Mouse (Mus musculus) limb, embryonic 10.5 days (tissue): ENCODE measurements around the gene Slc6a19. TPM values are rescaled to one million over a fixed set of nuclear protein-coding genes. Genes with fewer than 3 reads are reported as not detected.
"Not testable (repeated sequence)": the region's sequence is repeated elsewhere in the genome, so short reads cannot be mapped to it uniquely, and the experiment has no call there.

Experiments
- DNase-seq: peaks from one replicate; pipeline ENCODE4 v3.0.0-alpha.2; 2017; ENCODE audit warnings: low spot score
- H3K27ac ChIP-seq: fragments of 300-500 bp; sonication (generic); 2 replicates; pipeline ENCODE4 v1.5.1; 2016; ENCODE audit warnings: mild to moderate bottlenecking
- H3K27me3 ChIP-seq: fragments of 300-500 bp; sonication (generic); 2 replicates; pipeline ENCODE4 v1.6.1; 2016; ENCODE audit warnings: low read depth, mild to moderate bottlenecking; ENCODE audit not compliant: poor library complexity, severe bottlenecking
- H3K36me3 ChIP-seq: fragments of 300-500 bp; sonication (generic); 2 replicates; pipeline ENCODE4 v1.6.1; 2016; ENCODE audit warnings: mild to moderate bottlenecking, moderate library complexity
- H3K4me1 ChIP-seq: fragments of 300-500 bp; sonication (generic); 2 replicates; pipeline ENCODE4 v1.6.1; 2016
- H3K4me3 ChIP-seq: fragments of 300-500 bp; sonication (generic); 2 replicates; pipeline ENCODE4 v1.5.1; 2016; ENCODE audit warnings: mild to moderate bottlenecking, moderate library complexity
- H3K9me3 ChIP-seq: fragments of 300-500 bp; sonication (generic); replicated peaks from 2 replicates; pipeline ENCODE4 v1.6.1; 2016; ENCODE audit warnings: mild to moderate bottlenecking
- WGBS: fragments of 180-500 bp; shearing (Covaris S2); methylation state at CpG from one replicate; pipeline ENCODE4 v1.1.7; 2016; 5-methylcytosine and 5-hydroxymethylcytosine counted together
- polyA plus RNA-seq: library from polyadenylated mRNA; unstranded; fragments of >200 nt; fragmentation: Nextera tagmentation; extraction: Ambion mirVana; gene quantifications from 2 replicates; pipeline ENCODE4 v1.2.1, GENCODE M21; 2016

The Slc6a19 gene
- polyA plus RNA-seq, 1 experiment from 2014 or later = not detected

DNA sequence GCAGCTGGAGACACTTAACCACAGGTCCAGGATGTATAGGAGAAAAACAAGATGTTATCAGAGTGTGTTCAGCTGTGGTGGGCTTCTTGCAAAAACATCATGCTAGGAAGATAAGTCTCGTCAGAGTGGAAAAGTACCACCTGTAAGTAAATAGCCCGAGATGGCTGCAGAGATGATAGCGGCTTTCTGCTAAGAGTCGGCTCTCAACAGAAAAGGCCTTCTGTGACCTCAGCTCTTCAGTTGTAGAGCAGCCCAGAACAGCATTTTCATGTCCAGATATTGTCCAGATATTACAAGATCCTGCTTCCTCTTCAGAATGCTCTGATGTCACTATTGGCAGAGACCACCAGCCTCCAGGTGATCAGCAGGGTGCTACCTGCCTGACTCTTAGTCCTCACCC is 1.2 kb downstream of the Slc6a19 start:
- not testable (repeated sequence) for DNase-seq, H3K4me1 ChIP-seq, H3K9me3 ChIP-seq, H3K4me3 ChIP-seq, H3K36me3 ChIP-seq, H3K27me3 ChIP-seq, H3K27ac ChIP-seq
- 79% methylated on average over 4 of the region's 4 CpGs for WGBS

DNA sequence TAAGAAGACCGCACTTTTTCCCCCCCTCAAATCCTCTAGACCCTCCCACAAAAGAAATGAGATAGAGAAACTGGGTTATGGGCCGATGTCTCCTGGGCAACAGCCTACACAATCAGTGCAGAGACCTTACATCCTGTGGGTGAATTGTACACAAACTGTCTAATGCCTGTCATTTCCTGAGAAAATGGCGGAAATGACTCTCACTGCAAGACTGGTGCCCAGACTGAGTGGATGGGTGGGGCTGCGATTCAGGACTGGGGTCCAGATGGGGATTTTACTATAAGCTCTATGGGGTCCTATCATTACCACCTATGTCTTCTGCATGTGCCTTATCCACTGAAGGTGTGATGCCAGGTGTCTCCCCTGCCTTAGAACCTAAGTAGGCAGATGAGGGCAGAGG is 1.9 kb downstream of the Slc6a19 start:
- no peaks in the 10 kb centered on the region for H3K27me3 ChIP-seq
- DNase-seq = no peak

GRCm38 (mm10) chr13:73701161-73701883 is 3.3 kb downstream of the Slc6a19 start:
- Histone ChIP-seq H3K27me3 (no peaks in the 10 kb centered on the region), H3K4me1 (no peaks in the 10 kb centered on the region), H3K9me3 (no peaks in the 10 kb centered on the region), H3K4me3 (no peak overlapping the region), H3K27ac (no peak overlapping the region), H3K36me3 (no peaks in the 10 kb centered on the region)
- 87% methylated on average over 9 of the region's 9 CpGs for WGBS
- DNase-seq = no peak

More for the DNA sequence above, 1.9 kb downstream of the Slc6a19 start:
- H3K4me1 ChIP-seq = no peaks in the 10 kb centered on the region
- no peaks in the 10 kb centered on the region for H3K9me3 ChIP-seq
- WGBS = 85% methylated on average over 4 of the region's 4 CpGs
- no peaks in the 10 kb centered on the region for H3K36me3 ChIP-seq
- H3K4me3 ChIP-seq = no peak overlapping the region
- no peak overlapping the region for H3K27ac ChIP-seq

- Histone ChIP-seq H3K27me3 (no peaks in the 10 kb centered on the region), H3K4me3 (no peak overlapping the region), H3K4me1 (no peaks in the 10 kb centered on the region), H3K9me3 (no peaks in the 10 kb centered on the region), H3K36me3 (no peaks in the 10 kb centered on the region), H3K27ac (no peak overlapping the region)
- WGBS = 92% methylated on average over 12 of the region's 12 CpGs
- no peak for DNase-seq
Observed at GRCm38 (mm10) chr13:73700554-73700953, 4.1 kb downstream of the Slc6a19 start.

DNA sequence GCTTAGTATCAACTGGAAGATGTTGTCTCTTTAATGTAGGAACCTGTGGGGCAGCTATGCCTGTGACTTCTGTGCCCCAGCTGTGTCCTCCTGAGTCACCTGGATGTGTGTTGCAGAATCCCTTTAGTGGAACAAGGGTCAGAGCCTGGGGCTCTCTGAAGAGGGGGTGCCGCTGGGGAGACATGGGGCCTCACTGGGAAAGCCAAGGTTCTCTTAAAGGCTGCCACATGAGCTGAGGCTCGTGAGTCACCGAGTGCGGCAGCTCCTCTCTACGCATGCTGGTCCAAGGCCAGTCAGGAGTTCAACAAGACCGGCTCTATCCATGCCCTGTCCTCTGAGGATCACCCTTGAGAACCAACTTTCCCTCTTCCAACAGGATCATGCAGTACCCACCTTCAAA is 5.0 kb downstream of the Slc6a19 start:
- WGBS = 93% methylated on average over 6 of the region's 6 CpGs

GRCm38 (mm10) chr13:73696529-73696928 is 8.1 kb downstream of the Slc6a19 start:
- Histone ChIP-seq H3K27ac (no peak overlapping the region), H3K27me3 (no peaks in the 10 kb centered on the region), H3K9me3 (no peaks in the 10 kb centered on the region), H3K4me1 (0 out of 2 replicates have a peak, but pooled peaks cover 3% of the 10 kb centered on the region), H3K4me3 (no peak overlapping the region), H3K36me3 (no peaks in the 10 kb centered on the region)
- DNase-seq = no peak
- 85% methylated on average over 3 of the region's 3 CpGs for WGBS

More for the DNA sequence above, 5.0 kb downstream of the Slc6a19 start:
- Histone ChIP-seq H3K27me3 (no peaks in the 10 kb centered on the region), H3K4me3 (no peak overlapping the region), H3K9me3 (no peaks in the 10 kb centered on the region), H3K27ac (no peak overlapping the region), H3K36me3 (no peaks in the 10 kb centered on the region), H3K4me1 (no peaks in the 10 kb centered on the region)
- no peak for DNase-seq

DNA sequence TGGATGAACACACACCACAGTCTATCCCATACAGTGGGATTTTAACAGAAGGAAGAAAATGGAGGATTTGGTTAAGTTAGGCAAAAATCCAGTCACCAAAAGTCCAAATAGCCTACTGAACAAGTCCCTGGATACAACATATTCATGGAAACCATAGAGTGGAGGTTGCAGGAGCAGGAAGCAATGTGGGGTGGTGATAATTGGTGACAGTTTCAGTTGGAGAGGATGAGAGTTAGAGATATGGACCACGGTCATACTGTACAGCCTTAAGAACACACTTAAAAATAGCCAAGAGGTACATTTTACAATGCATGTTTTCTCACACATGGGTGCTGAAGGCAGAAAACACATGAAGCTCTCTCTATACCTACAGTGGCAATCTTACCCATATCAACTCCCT is 9.7 kb downstream of the Slc6a19 start:
- H3K4me1 ChIP-seq = 0 out of 2 replicates have a peak, but pooled peaks cover 3% of the 10 kb centered on the region
- 95% methylated on average over 1 of the region's 1 CpGs for WGBS
- H3K4me3 ChIP-seq = no peak overlapping the region
- H3K9me3 ChIP-seq = no peaks in the 10 kb centered on the region
- no peak overlapping the region for H3K27ac ChIP-seq
- no peak for DNase-seq
- H3K36me3 ChIP-seq = no peaks in the 10 kb centered on the region
- H3K27me3 ChIP-seq = no peaks in the 10 kb centered on the region

DNA sequence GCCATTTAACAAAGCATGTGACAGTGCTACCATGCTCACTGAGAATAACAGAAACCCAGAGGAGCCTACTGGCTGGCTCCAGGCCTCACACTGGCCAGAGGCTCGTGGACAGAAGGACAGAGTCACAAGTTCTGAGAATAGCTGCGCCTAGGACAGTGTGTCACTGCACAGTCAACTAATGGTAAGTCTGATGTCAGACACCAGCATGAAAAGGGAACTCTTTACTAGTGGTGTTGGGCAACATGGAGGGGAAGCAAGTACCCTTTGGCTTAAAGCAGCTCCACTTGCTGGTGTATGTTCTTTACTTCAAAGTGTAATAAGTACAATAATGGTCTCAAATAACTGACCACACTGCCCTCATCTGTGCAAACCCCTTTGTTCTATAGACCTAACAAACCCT is 11.3 kb downstream of the Slc6a19 start:
- Histone ChIP-seq H3K9me3 (no peaks in the 10 kb centered on the region), H3K4me1 (0 out of 2 replicates have a peak, but pooled peaks cover 3% of the 10 kb centered on the region), H3K4me3 (no peak overlapping the region), H3K27me3 (no peaks in the 10 kb centered on the region), H3K27ac (no peak overlapping the region), H3K36me3 (no peaks in the 10 kb centered on the region)
- DNase-seq = no peak
- 71% methylated on average over 2 of the region's 2 CpGs for WGBS

GRCm38 (mm10) chr13:73692249-73692868 is 12.3 kb downstream of the Slc6a19 start:
- 39% methylated on average over 10 of the region's 10 CpGs for WGBS

GRCm38 (mm10) chr13:73688934-73689333 is 15.7 kb downstream of the Slc6a19 start:
- no peak for DNase-seq
- H3K36me3 ChIP-seq = no peaks in the 10 kb centered on the region
- H3K27me3 ChIP-seq = no peaks in the 10 kb centered on the region
- 0 out of 2 replicates have a peak, but pooled peaks cover 3% of the 10 kb centered on the region for H3K4me1 ChIP-seq
- no peaks in the 10 kb centered on the region for H3K9me3 ChIP-seq
- WGBS = 82% methylated on average over 4 of the region's 4 CpGs
- H3K27ac ChIP-seq = no peak overlapping the region
- H3K4me3 ChIP-seq = no peak overlapping the region

More at GRCm38 (mm10) chr13:73692249-73692868, 12.3 kb downstream of the Slc6a19 start:
- H3K27me3 ChIP-seq = no peaks in the 10 kb centered on the region
- no peak overlapping the region for H3K27ac ChIP-seq
- peak; percentile 73 for DNase-seq
- 0 out of 2 replicates have a peak, but pooled peaks cover 3% of the 10 kb centered on the region for H3K4me1 ChIP-seq
- no peaks in the 10 kb centered on the region for H3K36me3 ChIP-seq
- H3K9me3 ChIP-seq = no peaks in the 10 kb centered on the region
- no peak overlapping the region for H3K4me3 ChIP-seq

DNA sequence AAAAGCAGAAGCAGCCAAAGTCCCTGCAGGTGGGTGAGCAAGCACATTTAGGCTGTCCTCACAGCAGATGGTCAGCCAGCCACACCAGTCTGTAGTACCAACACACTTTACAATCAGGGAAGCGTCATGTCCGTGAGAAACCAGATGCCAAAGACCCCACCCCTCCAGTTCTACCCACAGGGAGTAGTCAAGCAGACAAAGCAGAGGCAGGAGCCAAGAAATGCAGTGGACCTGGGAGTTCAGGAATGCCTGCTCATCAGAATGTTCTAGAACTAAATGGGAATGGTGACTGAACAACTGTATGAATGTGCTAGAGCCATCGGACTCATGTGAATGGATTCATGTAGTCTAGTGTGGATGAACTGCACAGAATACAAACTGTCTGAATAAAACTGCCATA is 17.1 kb downstream of the Slc6a19 start:
- H3K27ac ChIP-seq = no peak overlapping the region
- no peaks in the 10 kb centered on the region for H3K9me3 ChIP-seq
- 0 out of 2 replicates have a peak, but pooled peaks cover 3% of the 10 kb centered on the region for H3K4me1 ChIP-seq
- no peak overlapping the region for H3K4me3 ChIP-seq
- H3K27me3 ChIP-seq = no peaks in the 10 kb centered on the region
- H3K36me3 ChIP-seq = no peaks in the 10 kb centered on the region
- 67% methylated on average over 3 of the region's 3 CpGs for WGBS
- no peak for DNase-seq

GRCm38 (mm10) chr13:73685502-73685901 is 19.2 kb downstream of the Slc6a19 start:
- no peak for DNase-seq
- 86% methylated on average over 6 of the region's 6 CpGs for WGBS
- Histone ChIP-seq H3K36me3 (no peaks in the 10 kb centered on the region), H3K9me3 (no peaks in the 10 kb centered on the region), H3K27me3 (no peaks in the 10 kb centered on the region), H3K4me1 (no peaks in the 10 kb centered on the region), H3K27ac (no peak overlapping the region), H3K4me3 (no peak overlapping the region)

DNA sequence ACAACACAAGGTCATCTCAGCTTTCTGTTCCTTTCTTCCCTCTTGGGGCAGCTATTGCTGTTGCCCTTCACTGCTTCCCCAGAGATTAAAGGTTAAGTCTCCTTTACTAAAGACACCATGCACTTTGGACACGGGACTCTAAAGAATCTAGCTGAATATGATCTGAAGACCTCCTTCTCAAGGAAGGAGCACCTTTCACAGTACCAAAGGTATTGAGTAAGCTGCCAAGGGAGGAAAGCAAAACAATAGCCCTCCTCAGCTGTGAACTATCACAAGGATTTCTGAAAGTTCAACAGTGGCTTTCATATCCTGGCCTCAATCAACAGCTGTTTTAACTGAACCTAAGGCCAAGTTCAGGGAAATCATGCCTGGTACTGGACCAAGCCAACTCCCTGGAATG is 20.3 kb downstream of the Slc6a19 start:
- DNase-seq = no peak
- Histone ChIP-seq H3K4me1 (no peaks in the 10 kb centered on the region), H3K9me3 (no peaks in the 10 kb centered on the region), H3K36me3 (no peaks in the 10 kb centered on the region), H3K4me3 (no peak overlapping the region), H3K27me3 (no peaks in the 10 kb centered on the region), H3K27ac (no peak overlapping the region)
- WGBS = 89% methylated on average over 1 of the region's 1 CpGs
